Mouse (Mus musculus) erythroblast, embryonic 14.5 days (primary cell): ENCODE measurements around the gene Tex33. TPM values are rescaled to one million over a fixed set of nuclear protein-coding genes. Genes with fewer than 3 reads are reported as not detected.

Source experiments
- H3K27me3 ChIP-seq: 2 replicates; pipeline ENCODE4 v1.6.1; 2012; ENCODE audit warnings: inconsistent platforms; ENCODE audit not compliant: control insufficient read depth
- H3K36me3 ChIP-seq: 2 replicates; pipeline ENCODE4 v1.6.1; 2012; ENCODE audit warnings: mild to moderate bottlenecking, inconsistent platforms; ENCODE audit not compliant: control insufficient read depth
- H3K4me1 ChIP-seq: 2 replicates; pipeline ENCODE4 v1.6.1; 2012; ENCODE audit warnings: inconsistent platforms; ENCODE audit not compliant: control insufficient read depth
- H3K4me3 ChIP-seq: replicated peaks from 2 replicates; pipeline ENCODE3; 2012; ENCODE audit warnings: moderate library complexity, mild to moderate bottlenecking, inconsistent platforms
- H3K9me3 ChIP-seq: 2 replicates; pipeline ENCODE4 v1.6.1; 2012; ENCODE audit warnings: low read length, inconsistent platforms, mixed read lengths; ENCODE audit not compliant: control insufficient read depth
- GATA1 ChIP-seq: IDR thresholded peaks from 2 replicates; pipeline ENCODE4 v1.6.1; 2012; ENCODE audit warnings: low read length, inconsistent platforms, mixed read lengths
- TAL1 ChIP-seq: IDR thresholded peaks from 3 replicates; pipeline ENCODE4 v1.6.1; 2012; ENCODE audit warnings: low read length, inconsistent platforms, mixed read lengths
- polyA plus RNA-seq: library from polyadenylated mRNA; stranded (reverse); fragments of >175 nt; gene quantifications from 2 replicates; pipeline ENCODE4 v1.2.3, GENCODE M21; 2012

Gene Tex33
- polyA plus RNA-seq: not detected in 2 replicates

GRCm38 (mm10) chr15:78395478-78395962, at the start of gene Tex33:
Gene Tex33, minus strand, starts transcription at chr15:78395912.
- peaks cover 17% of the 10 kb centered on the region for H3K27me3 ChIP-seq

GRCm38 (mm10) chr15:78443857-78444256, 48.1 kb upstream of the Tex33 start:
- peaks cover 13% of the 10 kb centered on the region for H3K4me1 ChIP-seq
- H3K27me3 ChIP-seq: peaks cover 6% of the 10 kb centered on the region; the same call in 1 of the 2 replicates
- no peaks in the 10 kb centered on the region for H3K9me3 ChIP-seq
- TF ChIP-seq GATA1 (no peak), TAL1 (no peak)
- peaks cover 5% of the 10 kb centered on the region; the same call in 1 of the 2 replicates for H3K36me3 ChIP-seq
- no peak overlapping the region for H3K4me3 ChIP-seq

More at GRCm38 (mm10) chr15:78395478-78395962, at the start of gene Tex33:
- Histone ChIP-seq H3K4me1 (peaks cover 11% of the 10 kb centered on the region), H3K9me3 (no peaks in the 10 kb centered on the region), H3K4me3 (no peak within 1 kb of the TSS), H3K36me3 (peaks cover 17% of the 10 kb centered on the region)
- no peak for TF ChIP-seq TAL1
- no peak for TF ChIP-seq GATA1

- peaks cover 15% of the 10 kb centered on the region for H3K27me3 ChIP-seq
- H3K4me1 ChIP-seq: peaks cover 9% of the 10 kb centered on the region
- peaks cover 5% of the 10 kb centered on the region; the same call in 1 of the 2 replicates for H3K36me3 ChIP-seq
- no peaks in the 10 kb centered on the region for H3K9me3 ChIP-seq
- TF ChIP-seq GATA1: no peak
- TF ChIP-seq TAL1: no peak
- H3K4me3 ChIP-seq: no peak overlapping the region
Measured at GRCm38 (mm10) chr15:78442231-78442630, 46.5 kb upstream of the Tex33 start.

GRCm38 (mm10) chr15:78438973-78439372, 43.3 kb upstream of the Tex33 start:
- peaks cover 5% of the 10 kb centered on the region; the same call in 1 of the 2 replicates for H3K36me3 ChIP-seq
- H3K4me1 ChIP-seq: peaks cover 10% of the 10 kb centered on the region
- peaks cover 39% of the 10 kb centered on the region for H3K27me3 ChIP-seq
- H3K9me3 ChIP-seq: no peaks in the 10 kb centered on the region
- TF ChIP-seq TAL1: no peak
- no peak for TF ChIP-seq GATA1
- H3K4me3 ChIP-seq: no peak overlapping the region

GRCm38 (mm10) chr15:78438505-78438904, 42.8 kb upstream of the Tex33 start:
- Histone ChIP-seq H3K36me3 (peaks cover 5% of the 10 kb centered on the region; the same call in 1 of the 2 replicates), H3K27me3 (peaks cover 41% of the 10 kb centered on the region), H3K9me3 (no peaks in the 10 kb centered on the region), H3K4me1 (peaks cover 10% of the 10 kb centered on the region), H3K4me3 (no peak overlapping the region)
- no peak for TF ChIP-seq GATA1
- no peak for TF ChIP-seq TAL1

- TF ChIP-seq GATA1 (no peak), TAL1 (no peak)
- peaks cover 10% of the 10 kb centered on the region for H3K4me1 ChIP-seq
- no peak overlapping the region for H3K4me3 ChIP-seq
- H3K36me3 ChIP-seq: peaks cover 5% of the 10 kb centered on the region; the same call in 1 of the 2 replicates
- peaks cover 41% of the 10 kb centered on the region for H3K27me3 ChIP-seq
- no peaks in the 10 kb centered on the region for H3K9me3 ChIP-seq
Measured at GRCm38 (mm10) chr15:78438018-78438394, 42.3 kb upstream of the Tex33 start.

- no peak for TF ChIP-seq GATA1
- no peak for TF ChIP-seq TAL1
- H3K4me3 ChIP-seq: no peak overlapping the region
- no peaks in the 10 kb centered on the region for H3K9me3 ChIP-seq
- peaks cover 41% of the 10 kb centered on the region for H3K27me3 ChIP-seq
- peaks cover 10% of the 10 kb centered on the region for H3K4me1 ChIP-seq
- H3K36me3 ChIP-seq: peaks cover 5% of the 10 kb centered on the region; the same call in 1 of the 2 replicates
Measured at GRCm38 (mm10) chr15:78437237-78438017, 41.7 kb upstream of the Tex33 start.

- TF ChIP-seq TAL1 (no peak), GATA1 (no peak)
- H3K36me3 ChIP-seq: peaks cover 2% of the 10 kb centered on the region; the same call in 1 of the 2 replicates
- peaks cover 39% of the 10 kb centered on the region for H3K27me3 ChIP-seq
- H3K9me3 ChIP-seq: no peaks in the 10 kb centered on the region
- no peak overlapping the region for H3K4me3 ChIP-seq
- peaks cover 10% of the 10 kb centered on the region for H3K4me1 ChIP-seq
Measured at GRCm38 (mm10) chr15:78436380-78437192, 40.9 kb upstream of the Tex33 start.

- no peak overlapping the region for H3K4me3 ChIP-seq
Measured at GRCm38 (mm10) chr15:78435681-78436080, 40.0 kb upstream of the Tex33 start.

More at GRCm38 (mm10) chr15:78435681-78436080, 40.0 kb upstream of the Tex33 start:
- no peak for TF ChIP-seq GATA1
- no peak for TF ChIP-seq TAL1
- Histone ChIP-seq H3K27me3 (peaks cover 43% of the 10 kb centered on the region), H3K9me3 (no peaks in the 10 kb centered on the region), H3K4me1 (peaks cover 10% of the 10 kb centered on the region), H3K36me3 (peaks cover 2% of the 10 kb centered on the region; the same call in 1 of the 2 replicates)
